Mouse (Mus musculus) midbrain, embryonic 14.5 days (tissue): ENCODE results near the gene Stip1. TPM values are rescaled to one million over a fixed set of nuclear protein-coding genes. Genes with fewer than 3 reads are reported as not detected.

Source experiments
- ATAC-seq: fragments of 200-750 bp; cut with Nextera tagmentation; 2 replicates; pipeline ENCODE4 v1.8.0; 2017; ENCODE audit warnings: moderate number of reproducible peaks, moderate library complexity; ENCODE audit not compliant: low FRiP score, low TSS enrichment
- DNase-seq: peaks from one replicate; pipeline ENCODE4 v3.0.0-alpha.2; 2015
- H3K27ac ChIP-seq: fragments of 300-500 bp; sonication (generic); replicated peaks from 2 replicates; pipeline ENCODE4 v1.5.1; 2014; ENCODE audit warnings: mild to moderate bottlenecking, low read depth, low read length, moderate library complexity
- H3K27me3 ChIP-seq: fragments of 300-500 bp; sonication (generic); 2 replicates; pipeline ENCODE4 v1.6.1; 2014; ENCODE audit warnings: low read length, control low read depth, mixed read lengths; ENCODE audit not compliant: control insufficient read depth, insufficient read depth
- H3K36me3 ChIP-seq: fragments of 300-500 bp; sonication (generic); 2 replicates; pipeline ENCODE4 v1.6.1; 2014; ENCODE audit warnings: low read length, control low read depth; ENCODE audit not compliant: control insufficient read depth, insufficient read depth
- H3K4me1 ChIP-seq: fragments of 300-500 bp; sonication (generic); 2 replicates; pipeline ENCODE4 v1.6.1; 2014; ENCODE audit warnings: mild to moderate bottlenecking, antibody characterized with exemption, low read length, control low read depth; ENCODE audit not compliant: control insufficient read depth, insufficient read depth
- H3K4me2 ChIP-seq: fragments of 300-500 bp; sonication (generic); 2 replicates; pipeline ENCODE4 v1.6.1; 2014; ENCODE audit warnings: mild to moderate bottlenecking, low read length, moderate library complexity
- H3K4me3 ChIP-seq: fragments of 300-500 bp; sonication (generic); replicated peaks from 2 replicates; pipeline ENCODE4 v1.5.1; 2014; ENCODE audit warnings: low read depth, low read length
- H3K9ac ChIP-seq: fragments of 300-500 bp; sonication (generic); replicated peaks from 2 replicates; pipeline ENCODE4 v1.6.1; 2014; ENCODE audit warnings: mild to moderate bottlenecking, low read length, moderate library complexity
- H3K9me3 ChIP-seq: fragments of 300-500 bp; sonication (generic); 2 replicates; pipeline ENCODE4 v1.6.1; 2016; ENCODE audit warnings: low read length, control low read depth, mixed read lengths; ENCODE audit not compliant: control insufficient read depth
- WGBS: fragments of 180-500 bp; shearing (Covaris S2); extraction: QIAGEN DNeasy Blood & Tissue Kit; methylation state at CpG from one replicate; pipeline ENCODE4 v1.1.7; 2014; 5-methylcytosine and 5-hydroxymethylcytosine counted together
- polyA plus RNA-seq: library from polyadenylated mRNA; unstranded; fragments of >200 nt; fragmentation: Nextera tagmentation; extraction: Ambion mirVana; gene quantifications from 2 replicates; pipeline ENCODE4 v1.2.1, GENCODE M21; 2014

The Stip1 gene
- polyA plus RNA-seq, 1 experiment from 2014 or later: 217 TPM

DNA sequence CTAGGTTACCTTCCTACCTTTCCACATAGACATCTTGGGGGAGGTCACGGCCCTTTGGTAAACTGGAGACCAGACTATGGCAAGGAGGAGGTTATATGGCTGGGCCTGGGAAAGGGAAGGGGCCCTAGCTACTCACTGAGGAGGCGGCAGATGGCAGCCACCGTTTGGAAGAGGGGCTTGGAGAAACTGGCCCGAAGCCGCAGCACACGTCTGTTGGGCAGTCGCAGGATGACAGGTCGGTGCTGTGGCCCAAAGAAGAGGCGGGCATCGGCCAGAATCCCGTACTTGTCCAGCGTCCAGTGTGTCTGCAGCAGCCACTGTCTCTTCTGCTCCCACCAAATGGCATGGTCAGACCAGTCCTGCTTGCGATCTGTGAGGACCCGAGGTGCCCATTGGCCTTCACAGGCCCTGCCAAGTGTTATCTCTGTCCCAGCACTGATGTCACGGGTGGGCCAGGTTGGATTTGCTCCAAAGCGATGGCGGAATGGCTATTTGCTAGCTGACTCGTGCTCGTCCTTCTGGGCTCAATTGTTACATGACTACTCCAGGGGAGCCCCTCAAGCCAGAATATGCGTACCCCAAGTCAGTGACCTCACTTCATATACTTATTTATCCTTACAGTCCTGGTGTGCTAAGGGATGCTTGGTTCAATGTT lies 25.2 kb downstream of the Stip1 start:
- 91% methylated on average over 20 of the region's 20 CpGs for WGBS
- DNase-seq (no peak), ATAC-seq (no peak)
- Histone ChIP-seq H3K4me2 (no peak overlapping the region), H3K27ac (no peak overlapping the region), H3K4me3 (no peak overlapping the region), H3K36me3 (peaks cover 21% of the 10 kb centered on the region), H3K4me1 (no peaks in the 10 kb centered on the region), H3K9me3 (no peaks in the 10 kb centered on the region), H3K27me3 (no peaks in the 10 kb centered on the region), H3K9ac (no peak overlapping the region)

DNA sequence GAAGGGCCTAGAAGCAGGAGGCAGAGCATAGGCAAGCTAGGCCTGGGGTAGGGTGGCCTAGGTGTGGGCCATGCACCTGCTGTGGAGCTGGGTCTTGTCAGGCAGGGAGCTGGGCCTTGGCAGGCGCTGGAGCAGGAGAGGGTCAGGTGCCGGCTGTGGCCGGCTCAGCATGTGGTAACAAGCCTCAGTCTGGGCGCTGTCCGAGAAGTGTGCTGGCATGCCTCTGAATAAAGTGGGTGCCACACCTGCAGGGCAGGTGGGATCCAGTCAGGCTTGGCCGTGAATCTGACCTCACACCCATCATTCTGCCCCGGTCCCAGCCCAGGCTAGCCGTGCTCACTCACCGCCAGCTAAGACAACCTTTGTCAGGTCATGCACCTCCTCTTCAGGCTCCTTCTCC lies 25.8 kb downstream of the Stip1 start:
- no peaks in the 10 kb centered on the region for H3K9me3 ChIP-seq
- no peak overlapping the region for H3K9ac ChIP-seq
- H3K4me3 ChIP-seq: no peak overlapping the region
- no peaks in the 10 kb centered on the region for H3K4me1 ChIP-seq
- H3K4me2 ChIP-seq: no peak overlapping the region
- DNase-seq: no peak
- ATAC-seq: no peak
- no peaks in the 10 kb centered on the region for H3K27me3 ChIP-seq
- WGBS: 86% methylated on average over 9 of the region's 9 CpGs
- H3K36me3 ChIP-seq: peaks cover 14% of the 10 kb centered on the region
- no peak overlapping the region for H3K27ac ChIP-seq

DNA sequence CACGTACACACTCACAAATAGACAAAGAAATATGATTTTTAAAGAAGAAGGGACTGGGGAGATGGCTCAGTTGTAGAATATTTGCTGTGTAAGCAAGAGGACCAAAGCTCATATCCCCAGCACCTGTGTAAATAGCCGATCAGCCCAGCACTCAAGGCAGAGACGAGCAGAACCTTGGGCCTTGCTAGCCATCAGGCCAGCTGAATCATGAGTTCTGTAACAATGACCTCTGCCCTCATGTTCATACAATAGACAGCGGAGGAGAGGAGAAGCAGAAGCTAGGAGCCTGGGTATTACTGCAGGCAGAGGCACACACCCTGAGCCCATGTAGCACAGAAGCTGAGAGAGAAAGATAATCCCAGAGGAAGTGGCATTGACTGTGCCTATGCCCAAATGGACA lies 27.3 kb downstream of the Stip1 start:
- Histone ChIP-seq H3K4me1 (no peaks in the 10 kb centered on the region), H3K36me3 (0 out of 2 replicates have a peak, but pooled peaks cover under 1% of the 10 kb centered on the region), H3K4me3 (no peak overlapping the region), H3K9ac (no peak overlapping the region), H3K4me2 (no peak overlapping the region), H3K27ac (no peak overlapping the region), H3K9me3 (no peaks in the 10 kb centered on the region), H3K27me3 (no peaks in the 10 kb centered on the region)
- WGBS: 81% methylated on average over 4 of the region's 4 CpGs
- no peak for ATAC-seq
- no peak for DNase-seq

DNA sequence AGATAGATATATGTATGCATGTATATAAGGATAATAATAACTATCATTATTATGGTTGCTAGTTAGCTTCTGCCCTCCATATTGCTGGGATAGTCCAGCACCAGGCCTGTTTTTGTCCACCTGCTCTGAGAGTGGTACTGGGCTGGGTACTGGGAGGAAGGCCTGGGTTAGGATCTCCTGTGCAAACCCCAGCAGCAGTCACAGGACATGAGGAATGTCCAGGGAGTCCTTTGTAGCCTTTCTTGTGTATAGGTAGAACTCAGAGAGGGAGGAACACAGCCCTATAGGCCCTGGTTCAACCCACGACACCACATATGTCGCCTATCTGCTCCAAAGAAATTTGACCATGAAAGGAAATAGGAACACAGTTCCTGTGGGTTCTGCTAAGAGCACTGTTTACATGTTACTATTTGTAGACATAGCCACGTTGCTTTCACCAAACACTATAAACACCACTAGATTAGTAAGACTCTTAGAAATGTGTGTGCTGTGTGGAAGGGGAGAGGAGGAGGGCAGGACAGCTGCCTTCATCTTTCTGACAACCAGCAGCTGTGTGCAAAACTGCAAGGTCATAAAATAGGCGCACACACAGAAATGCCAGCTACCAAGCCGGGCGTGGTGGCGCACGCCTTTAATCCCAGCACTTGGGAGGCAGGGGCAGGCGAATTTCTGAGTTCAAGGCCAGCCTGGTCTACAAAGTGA lies 32.7 kb downstream of the Stip1 start:
- H3K27ac ChIP-seq: no peak overlapping the region

DNA sequence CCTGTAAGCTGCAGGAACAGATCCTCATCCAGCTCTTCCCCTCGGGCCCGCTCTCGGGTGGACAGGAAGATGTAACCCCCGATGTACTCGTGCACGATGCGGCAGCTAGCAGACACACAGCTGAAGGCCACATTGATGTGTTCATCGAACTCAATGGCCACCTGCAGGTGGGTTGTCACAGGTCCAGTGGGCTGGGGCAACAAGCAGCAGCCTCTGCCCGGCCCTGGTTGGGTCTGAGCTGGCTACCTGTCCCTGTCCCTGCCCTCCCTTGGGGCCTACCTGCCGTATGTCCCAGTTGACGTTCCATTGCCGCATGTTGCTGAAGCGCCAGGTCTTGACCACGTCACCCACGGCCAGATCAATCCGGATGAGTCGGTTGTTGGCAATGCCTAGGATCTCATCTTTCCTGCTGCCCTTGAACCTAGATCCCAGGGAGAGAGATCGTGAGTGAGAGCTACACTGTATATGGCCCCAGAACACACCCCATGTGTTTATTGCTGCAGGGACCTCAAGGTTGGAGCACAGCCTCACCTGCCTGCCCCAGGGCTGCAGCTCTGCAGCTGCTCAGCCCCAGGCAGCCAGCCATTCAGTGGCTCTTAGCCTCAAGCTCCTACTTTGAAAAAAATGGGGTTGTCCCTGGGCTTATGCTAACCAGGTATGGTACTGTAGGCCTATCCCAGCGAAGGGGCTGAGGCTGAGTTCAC lies 40.3 kb downstream of the Stip1 start:
- H3K9me3 ChIP-seq: no peaks in the 10 kb centered on the region
- no peak for DNase-seq
- H3K27me3 ChIP-seq: no peaks in the 10 kb centered on the region
- peaks cover 22% of the 10 kb centered on the region for H3K4me1 ChIP-seq
- no peak overlapping the region for H3K27ac ChIP-seq
- no peak overlapping the region for H3K9ac ChIP-seq
- no peak for ATAC-seq
- WGBS: 96% methylated on average over 19 of the region's 19 CpGs
- H3K36me3 ChIP-seq: peaks cover 22% of the 10 kb centered on the region
- no peak overlapping the region for H3K4me3 ChIP-seq
- H3K4me2 ChIP-seq: no peak overlapping the region

More for the DNA sequence above, 32.7 kb downstream of the Stip1 start:
- Histone ChIP-seq H3K4me3 (no peak overlapping the region), H3K4me2 (no peak overlapping the region), H3K27me3 (no peaks in the 10 kb centered on the region), H3K36me3 (no peaks in the 10 kb centered on the region), H3K9me3 (no peaks in the 10 kb centered on the region), H3K9ac (no peak overlapping the region), H3K4me1 (no peaks in the 10 kb centered on the region)
- WGBS: 89% methylated on average over 9 of the region's 9 CpGs
- ATAC-seq (no peak), DNase-seq (no peak)

DNA sequence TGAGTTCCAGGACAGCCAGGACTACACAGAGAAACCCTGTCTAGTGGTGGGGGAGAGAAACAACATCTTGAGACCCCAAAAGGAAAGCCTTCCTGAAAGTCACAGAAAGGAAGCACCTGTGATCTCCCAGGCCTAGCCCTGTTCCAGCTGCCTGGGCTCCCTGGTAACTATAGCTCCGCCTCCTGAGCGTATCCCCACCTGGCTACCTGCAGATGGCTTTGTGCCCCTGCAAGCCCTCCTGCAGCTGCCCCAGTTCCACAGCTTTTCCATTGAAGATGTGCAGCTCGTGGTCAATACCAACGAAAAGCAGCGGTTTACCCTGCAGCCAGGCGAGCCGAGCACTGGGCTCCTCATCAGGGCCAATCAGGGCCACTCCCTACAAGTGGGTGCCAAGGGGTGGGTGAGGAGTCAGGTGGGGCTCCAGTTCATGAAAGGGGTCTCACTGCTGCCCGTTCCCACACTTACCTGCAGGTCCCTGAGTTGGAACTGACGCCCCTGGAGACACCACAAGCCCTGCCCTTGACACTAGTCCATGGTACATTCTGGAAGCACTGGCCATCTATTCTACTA lies 42.0 kb downstream of the Stip1 start:
- no peak for DNase-seq
- no peak overlapping the region for H3K9ac ChIP-seq
- no peak for ATAC-seq
- H3K27me3 ChIP-seq: no peaks in the 10 kb centered on the region
- no peak overlapping the region for H3K27ac ChIP-seq
- H3K9me3 ChIP-seq: no peaks in the 10 kb centered on the region
- H3K4me2 ChIP-seq: no peak overlapping the region
- 82% methylated on average over 9 of the region's 9 CpGs for WGBS
- H3K36me3 ChIP-seq: peaks cover 22% of the 10 kb centered on the region
- H3K4me3 ChIP-seq: no peak overlapping the region
- peaks cover 29% of the 10 kb centered on the region for H3K4me1 ChIP-seq

DNA sequence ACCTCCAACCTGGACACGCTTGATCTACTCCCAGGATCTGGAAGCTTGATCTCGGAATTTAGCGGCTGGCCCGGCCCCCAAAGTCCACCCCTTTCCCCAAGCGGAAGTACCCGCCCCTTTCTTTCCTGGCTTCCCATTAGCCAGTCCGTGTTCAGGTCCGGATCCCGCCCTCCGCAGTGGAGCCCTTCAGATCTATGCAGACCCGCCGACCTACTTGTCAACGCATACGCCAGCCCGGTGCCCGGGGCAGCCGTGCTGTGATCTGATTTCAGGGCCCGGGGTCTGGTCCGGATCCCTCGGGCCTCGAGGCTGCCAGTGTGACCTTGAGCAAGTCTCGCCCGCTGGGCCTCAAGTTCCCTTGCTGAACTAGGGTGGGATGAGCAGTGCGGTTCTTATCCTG lies 43.8 kb downstream of the Stip1 start, which contains the start of the genes Nudt22 and Trpt1:
Gene Nudt22 (minus strand): TSS at position 112 of the 400 bp plus-strand sequence.
Gene Trpt1 (plus strand): TSS at position 126 of the 400 bp plus-strand sequence.
- WGBS: under 1% methylated on average over 24 of the region's 24 CpGs
- DNase-seq (peak; percentile 88), ATAC-seq (peak; percentile 59)

DNA sequence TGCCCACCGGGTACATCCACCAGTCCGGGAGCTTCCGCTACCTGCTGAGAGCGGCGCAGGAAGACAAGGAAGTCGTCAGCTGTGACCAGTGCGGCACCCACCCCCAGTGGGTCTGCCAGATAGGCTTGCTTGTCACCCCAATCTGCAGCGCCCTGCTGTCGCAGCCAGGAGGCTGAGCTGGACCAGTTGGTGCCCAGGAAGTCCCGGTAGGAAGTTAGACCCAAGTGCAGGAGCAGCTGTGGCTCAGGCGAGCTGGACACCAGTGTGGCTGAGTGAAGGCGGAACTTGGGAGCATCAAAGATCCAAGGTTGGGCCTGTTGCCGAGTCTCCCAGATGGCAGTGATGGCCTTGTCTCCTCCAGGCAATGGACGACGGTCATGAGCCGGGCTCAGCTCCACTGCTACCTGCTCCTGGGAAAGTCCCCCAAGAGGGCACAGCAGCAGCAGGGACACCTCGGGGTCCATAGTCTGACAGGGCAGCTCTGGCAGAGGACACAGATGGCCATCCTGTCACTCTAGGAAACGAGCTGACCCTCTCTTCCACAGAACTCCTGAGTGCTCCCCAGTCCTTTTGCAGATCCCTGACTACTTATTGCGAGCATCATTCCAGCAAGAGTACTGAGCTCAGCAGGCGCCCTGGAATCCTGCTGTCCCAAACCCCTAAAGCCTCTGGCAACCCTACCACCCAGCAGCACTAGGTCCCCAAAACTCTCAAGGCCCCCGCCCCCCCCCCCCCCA lies 44.3 kb downstream of the Stip1 start:
- WGBS: 48% methylated on average over 21 of the region's 21 CpGs
- H3K4me1 ChIP-seq: peaks cover 34% of the 10 kb centered on the region
- H3K9ac ChIP-seq: peak overlapping the region; percentile 73
- peak overlapping the region; percentile 63 for H3K4me3 ChIP-seq
- no peaks in the 10 kb centered on the region for H3K27me3 ChIP-seq
- H3K27ac ChIP-seq: 0 out of 2 replicates have a peak overlapping the region, but pooled peaks have one; percentile 67
- no peak for ATAC-seq
- no peak for DNase-seq
- H3K36me3 ChIP-seq: peaks cover 22% of the 10 kb centered on the region
- H3K9me3 ChIP-seq: no peaks in the 10 kb centered on the region
- H3K4me2 ChIP-seq: peak overlapping the region; percentile 87

More for the DNA sequence above, 43.8 kb downstream of the Stip1 start, which contains the start of the genes Nudt22 and Trpt1:
- Histone ChIP-seq H3K27ac (peak within 1 kb of the TSS; percentile 67; the same call in 1 of the 2 replicates), H3K36me3 (peaks cover 22% of the 10 kb centered on the region), H3K4me1 (peaks cover 34% of the 10 kb centered on the region), H3K9ac (peak within 1 kb of the TSS; percentile 73), H3K4me2 (peak within 1 kb of the TSS; percentile 87), H3K4me3 (peak within 1 kb of the TSS; percentile 63), H3K27me3 (no peaks in the 10 kb centered on the region), H3K9me3 (no peaks in the 10 kb centered on the region)
